9 mouse cellular contexts compared by ENCODE assay signal in the genomic region with DNA sequence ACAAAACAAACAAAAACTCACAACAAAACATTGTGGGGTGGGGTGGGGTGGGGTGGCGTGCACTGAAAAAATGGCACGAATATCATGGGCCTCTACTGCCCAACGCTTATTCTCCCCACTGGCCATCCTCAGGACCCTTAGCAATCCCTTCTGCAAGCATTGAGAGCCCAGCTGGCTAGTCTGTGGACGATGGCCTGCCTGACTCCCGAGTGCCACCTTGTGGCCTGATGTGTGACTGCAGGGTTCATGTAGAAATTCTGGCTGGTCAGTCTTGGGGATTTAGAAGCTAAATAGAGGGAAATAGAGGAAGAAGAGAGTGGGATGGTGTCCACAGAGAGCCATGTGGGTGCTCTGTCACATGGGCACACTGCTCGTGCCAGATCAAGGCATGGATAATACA.
DNase-seq lines count a peak whose midpoint lies in the region; ATAC-seq and TF ChIP-seq lines count a peak whose summit lies in the region.
"Had no signal": no experiment of that assay in that cellular context is flagged by ENCODE, and none has a peak within 500 bp of the region (broad histone marks: within the 10 kb centered on the region; RNA-seq: fewer than 3 reads in every experiment).

No protein-coding gene starts in this region.

- no peaks in the 10 kb centered on the region for H3K27me3 ChIP-seq in kidney, adult 2 months (replicated peaks; ENCODE audit: control insufficient read depth, insufficient read depth, low read length)
- H3K27me3 ChIP-seq in kidney, embryonic 14.5 days (ENCODE audit: control insufficient read depth, insufficient read depth, low read length) = peaks cover 3% of the 10 kb centered on the region
- 0 out of 2 replicates have a peak, but pooled peaks cover 2% of the 10 kb centered on the region for H3K27me3 ChIP-seq in embryonic facial prominence, embryonic 11.5 days (ENCODE audit: control insufficient read depth, insufficient read depth, low read length)
- H3K27me3 ChIP-seq in hindbrain, embryonic 11.5 days (ENCODE audit: control insufficient read depth, insufficient read depth, low read length) = no peaks in the 10 kb centered on the region; the same call in 1 of the 2 replicates
- peaks cover 5% of the 10 kb centered on the region; the same call in 1 of the 2 replicates for H3K27me3 ChIP-seq in midbrain, postnatal 0 days (ENCODE audit: insufficient read depth, low read length)
- no peaks in the 10 kb centered on the region for H3K27me3 ChIP-seq in stomach, postnatal 0 days (ENCODE audit: control insufficient read depth, insufficient read depth, low read length)

- TF ChIP-seq EP300 in stomach, postnatal 0 days (optimal IDR thresholded peaks at IDR 0.05) = no peak

- no peak overlapping the region for H3K4me3 ChIP-seq in kidney, adult 2 months (ENCODE audit: insufficient read depth, low read depth, low read length)
- no peak overlapping the region for H3K4me3 ChIP-seq in kidney, embryonic 14.5 days (ENCODE audit: low read length)
- H3K4me3 ChIP-seq in embryonic facial prominence, embryonic 11.5 days (ENCODE audit: low read depth, low read length) = no peak overlapping the region
- H3K4me3 ChIP-seq in hindbrain, embryonic 11.5 days (ENCODE audit: low read depth, low read length) = no peak overlapping the region
- H3K4me3 ChIP-seq in midbrain, postnatal 0 days (ENCODE audit: low read depth, low read length) = no peak overlapping the region
- H3K4me3 ChIP-seq in stomach, postnatal 0 days (ENCODE audit: low read depth, low read length) = no peak overlapping the region
- H3K4me3 ChIP-seq: embryonic facial prominence, embryonic 15.5 days had no signal

- intact Hi-C loops in left cerebral cortex, postnatal 10 days (cut with DNase I) = loop anchor here (1.0 kb wide), 1 partner anchor 72 kb away; no protein-coding TSS in a partner anchor

- 6% methylated on average over 6 of the region's 6 CpGs for WGBS in kidney, adult 2 months
- WGBS in kidney, embryonic 14.5 days = 3% methylated on average over 6 of the region's 6 CpGs
- WGBS in embryonic facial prominence, embryonic 11.5 days = 5% methylated on average over 6 of the region's 6 CpGs
- WGBS in hindbrain, embryonic 11.5 days = 11% methylated on average over 6 of the region's 6 CpGs
- 4% methylated on average over 6 of the region's 6 CpGs for WGBS in midbrain, postnatal 0 days
- 6% methylated on average over 6 of the region's 6 CpGs for WGBS in stomach, postnatal 0 days

- peak; percentile 79 for DNase-seq in kidney, adult 2 months
- peak; percentile 71 to 80 for DNase-seq in adrenal gland, postnatal 36 days
- DNase-seq in embryonic facial prominence, embryonic 11.5 days (ENCODE audit: low spot score) = peak; percentile 82
- DNase-seq in hindbrain, embryonic 11.5 days (ENCODE audit: low spot score) = peak; percentile 88
- peak; percentile 73 to 77 for DNase-seq in left cerebral cortex, postnatal 10 days (ENCODE audit: extremely low spot score in 1 of 2, low spot score in 2 of 2)
- peak; percentile 80 for DNase-seq in midbrain, postnatal 0 days (ENCODE audit: low spot score)
- peak; percentile 78 for DNase-seq in stomach, postnatal 0 days (ENCODE audit: low spot score)

- no peak overlapping the region for H3K27ac ChIP-seq in kidney, adult 2 months (ENCODE audit: insufficient read depth, low read depth, low read length)
- H3K27ac ChIP-seq in kidney, embryonic 14.5 days (ENCODE audit: low read depth, low read length) = no peak overlapping the region
- H3K27ac ChIP-seq in embryonic facial prominence, embryonic 11.5 days (replicated peaks; ENCODE audit: low read depth, low read length) = no peak overlapping the region
- H3K27ac ChIP-seq in hindbrain, embryonic 11.5 days (ENCODE audit: low read depth, low read length) = no peak overlapping the region
- no peak overlapping the region for H3K27ac ChIP-seq in midbrain, postnatal 0 days (ENCODE audit: low read depth, low read length)
- no peak overlapping the region for H3K27ac ChIP-seq in stomach, postnatal 0 days (replicated peaks)
- H3K27ac ChIP-seq: embryonic facial prominence, embryonic 15.5 days had no signal

- no peak for TF ChIP-seq POLR2A in kidney, adult 2 months (IDR thresholded peaks at IDR 0.05; ENCODE audit: low read depth, low read length)

- no peaks in the 10 kb centered on the region for H3K4me1 ChIP-seq in kidney, adult 2 months (ENCODE audit: control insufficient read depth, insufficient read depth, low read length)
- no peaks in the 10 kb centered on the region; the same call in 1 of the 2 replicates for H3K4me1 ChIP-seq in kidney, embryonic 14.5 days (ENCODE audit: control insufficient read depth, insufficient read depth, low read length)
- H3K4me1 ChIP-seq in embryonic facial prominence, embryonic 11.5 days (ENCODE audit: control insufficient read depth, insufficient read depth, low read length) = no peaks in the 10 kb centered on the region
- 0 out of 2 replicates have a peak, but pooled peaks cover 2% of the 10 kb centered on the region for H3K4me1 ChIP-seq in hindbrain, embryonic 11.5 days (replicated peaks; ENCODE audit: control insufficient read depth, insufficient read depth, low read length)
- H3K4me1 ChIP-seq in midbrain, postnatal 0 days (ENCODE audit: insufficient read depth, low read length) = no peaks in the 10 kb centered on the region
- no peaks in the 10 kb centered on the region for H3K4me1 ChIP-seq in stomach, postnatal 0 days (replicated peaks; ENCODE audit: control insufficient read depth, insufficient read depth)

- ATAC-seq in kidney, embryonic 14.5 days (ENCODE audit: low FRiP score, low TSS enrichment) = no peak
- ATAC-seq in embryonic facial prominence, embryonic 11.5 days (replicated peaks; ENCODE audit: insufficient number of reproducible peaks, low FRiP score, low TSS enrichment, low read depth) = no peak
- 0 out of 2 replicates have a peak, but pooled peaks have one; percentile 29 for ATAC-seq in hindbrain, embryonic 11.5 days (ENCODE audit: low FRiP score)
- no peak for ATAC-seq in midbrain, postnatal 0 days (ENCODE audit: low FRiP score)
- no peak for ATAC-seq in stomach, postnatal 0 days (ENCODE audit: low FRiP score, low TSS enrichment)

- peak; percentile 96 for TF ChIP-seq CTCF in kidney, adult 2 months (conservative IDR thresholded peaks at IDR 0.05; ENCODE audit: insufficient read depth, insufficient read length, low read depth, low read length)
- TF ChIP-seq CTCF in midbrain, postnatal 0 days (IDR thresholded peaks at IDR 0.05) = peak; percentile 99
- peak; percentile 98 for TF ChIP-seq CTCF in stomach, postnatal 0 days (IDR thresholded peaks at IDR 0.05; ENCODE audit: low read depth)

- H3K9ac ChIP-seq in kidney, embryonic 14.5 days (ENCODE audit: low read depth, low read length) = no peak overlapping the region
- H3K9ac ChIP-seq in embryonic facial prominence, embryonic 11.5 days (replicated peaks; ENCODE audit: low read length) = no peak overlapping the region
- H3K9ac ChIP-seq in hindbrain, embryonic 11.5 days (ENCODE audit: low read depth, low read length) = no peak overlapping the region
- no peak overlapping the region for H3K9ac ChIP-seq in midbrain, postnatal 0 days (replicated peaks; ENCODE audit: low read length, poor library complexity, severe bottlenecking)
- no peak overlapping the region for H3K9ac ChIP-seq in stomach, postnatal 0 days (ENCODE audit: low read length)
- H3K9ac ChIP-seq: embryonic facial prominence, embryonic 15.5 days had no signal

- no peaks in the 10 kb centered on the region for H3K36me3 ChIP-seq in kidney, adult 2 months (ENCODE audit: control insufficient read depth, insufficient read depth, low read length)
- no peaks in the 10 kb centered on the region for H3K36me3 ChIP-seq in kidney, embryonic 14.5 days (ENCODE audit: control insufficient read depth, insufficient read depth, low read length)
- H3K36me3 ChIP-seq in embryonic facial prominence, embryonic 11.5 days (replicated peaks; ENCODE audit: control insufficient read depth, insufficient read depth, low read depth, low read length) = no peaks in the 10 kb centered on the region
- H3K36me3 ChIP-seq in hindbrain, embryonic 11.5 days (ENCODE audit: control insufficient read depth, insufficient read depth, low read length) = no peaks in the 10 kb centered on the region
- no peaks in the 10 kb centered on the region for H3K36me3 ChIP-seq in midbrain, postnatal 0 days (ENCODE audit: insufficient read depth, low read length)
- no peaks in the 10 kb centered on the region for H3K36me3 ChIP-seq in stomach, postnatal 0 days (ENCODE audit: control insufficient read depth, insufficient read depth, low read length)
- H3K36me3 ChIP-seq: embryonic facial prominence, embryonic 15.5 days had no signal

- no peaks in the 10 kb centered on the region for H3K9me3 ChIP-seq in kidney, embryonic 14.5 days (ENCODE audit: control insufficient read depth, low read length)
- H3K9me3 ChIP-seq in embryonic facial prominence, embryonic 11.5 days (replicated peaks; ENCODE audit: control insufficient read depth, low read length) = no peaks in the 10 kb centered on the region
- no peaks in the 10 kb centered on the region for H3K9me3 ChIP-seq in hindbrain, embryonic 11.5 days (ENCODE audit: control insufficient read depth, low read length)
- H3K9me3 ChIP-seq in midbrain, postnatal 0 days (ENCODE audit: low read length) = no peaks in the 10 kb centered on the region
- no peaks in the 10 kb centered on the region for H3K9me3 ChIP-seq in stomach, postnatal 0 days (ENCODE audit: control insufficient read depth, low read length)
- H3K9me3 ChIP-seq: embryonic facial prominence, embryonic 15.5 days had no signal

- H3K4me2 ChIP-seq in kidney, embryonic 14.5 days (replicated peaks; ENCODE audit: low read depth, low read length) = no peak overlapping the region
- H3K4me2 ChIP-seq in embryonic facial prominence, embryonic 11.5 days (ENCODE audit: low read depth, low read length) = no peak overlapping the region
- no peak overlapping the region for H3K4me2 ChIP-seq in hindbrain, embryonic 11.5 days (replicated peaks; ENCODE audit: low read depth, low read length)
- no peak overlapping the region for H3K4me2 ChIP-seq in midbrain, postnatal 0 days (ENCODE audit: low read depth, low read length, poor library complexity, severe bottlenecking)
- no peak overlapping the region for H3K4me2 ChIP-seq in stomach, postnatal 0 days (replicated peaks; ENCODE audit: low read depth)
- H3K4me2 ChIP-seq: embryonic facial prominence, embryonic 15.5 days had no signal
